Mouse (Mus musculus): ENCODE data around the gene Tspan14.

The Tspan14 gene

DNA sequence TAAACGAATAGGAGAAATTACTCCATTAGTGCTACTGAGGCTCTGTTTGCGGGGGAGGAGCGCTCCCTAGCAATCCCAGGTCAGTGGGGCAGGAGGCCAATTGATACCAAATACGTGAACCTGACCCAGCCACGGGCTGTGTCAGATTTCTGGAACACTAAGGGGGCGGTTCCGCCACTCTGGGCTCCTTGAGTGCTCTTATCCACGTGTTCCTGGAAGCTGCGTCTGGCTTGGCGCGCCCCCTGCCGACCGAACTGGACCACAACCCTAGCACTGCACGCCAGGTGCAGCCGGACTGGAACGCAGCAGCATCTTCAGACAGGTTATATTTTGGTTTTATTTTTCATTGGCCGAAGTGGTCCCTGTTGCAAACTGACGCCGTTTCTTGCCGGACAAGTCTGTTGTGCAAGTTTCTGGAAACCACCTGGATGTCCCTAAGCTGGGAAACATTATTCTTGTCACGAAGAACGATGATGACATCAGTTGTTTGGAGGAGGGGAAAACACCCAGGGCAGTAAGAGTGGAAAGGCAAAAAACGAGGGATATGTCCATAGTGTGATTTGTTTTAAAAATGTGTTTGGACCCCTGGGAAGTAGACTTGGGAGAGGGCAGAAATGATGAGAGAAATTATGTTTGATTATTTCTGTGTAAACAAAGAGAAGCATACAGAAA, 71.9 kb downstream of the Tspan14 start:
- H3K4me1 ChIP-seq (replicated peaks; ENCODE audit: low read depth, low read length), result peaks cover 39% of the 10 kb centered on the region
- TF ChIP-seq CTCF (conservative IDR thresholded peaks at IDR 0.05; ENCODE audit: low read length), result peak; percentile 69
- TF ChIP-seq POU5F1 (IDR thresholded peaks at IDR 0.05; ENCODE audit: borderline replicate concordance, low read length), result no peak
- TF ChIP-seq NANOG (IDR thresholded peaks at IDR 0.05; ENCODE audit: borderline replicate concordance, low read length), result no peak
- H3K27me3 ChIP-seq (ENCODE audit: insufficient read depth, low read length), result no peaks in the 10 kb centered on the region
- H3K4me3 ChIP-seq (replicated peaks; ENCODE audit: low read length), result peak overlapping the region; percentile 35
- H3K9me3 ChIP-seq (ENCODE audit: low read length), result peaks cover 11% of the 10 kb centered on the region
- no peaks in the 10 kb centered on the region for H3K36me3 ChIP-seq (ENCODE audit: insufficient read depth, low read length)

- Histone ChIP-seq H3K4me3 (replicated peaks; ENCODE audit: low read length) (peak overlapping the region; percentile 35), H3K27me3 (ENCODE audit: insufficient read depth, low read length) (no peaks in the 10 kb centered on the region), H3K4me1 (replicated peaks; ENCODE audit: low read depth, low read length) (peaks cover 41% of the 10 kb centered on the region), H3K36me3 (ENCODE audit: insufficient read depth, low read length) (no peaks in the 10 kb centered on the region), H3K9me3 (ENCODE audit: low read length) (peaks cover 11% of the 10 kb centered on the region)
- TF ChIP-seq NANOG (IDR thresholded peaks at IDR 0.05; ENCODE audit: borderline replicate concordance, low read length), result no peak
Observed at GRCm38 (mm10) chr14:40893884-40894283, 72.7 kb downstream of the Tspan14 start.

GRCm38 (mm10) chr14:40893196-40893595, 73.4 kb downstream of the Tspan14 start, which contains the start of gene Sh2d4b:
Gene Sh2d4b (minus strand): TSS chr14:40893266.
- H3K27me3 ChIP-seq (ENCODE audit: insufficient read depth, low read length), result no peaks in the 10 kb centered on the region
- peaks cover 41% of the 10 kb centered on the region for H3K4me1 ChIP-seq (replicated peaks; ENCODE audit: low read depth, low read length)
- no peaks in the 10 kb centered on the region for H3K36me3 ChIP-seq (ENCODE audit: insufficient read depth, low read length)
- H3K4me3 ChIP-seq (replicated peaks; ENCODE audit: low read length), result peak within 1 kb of the TSS; percentile 35
- no peak for TF ChIP-seq NANOG (IDR thresholded peaks at IDR 0.05; ENCODE audit: borderline replicate concordance, low read length)
- TF ChIP-seq POU5F1 (IDR thresholded peaks at IDR 0.05; ENCODE audit: borderline replicate concordance, low read length), result no peak
- TF ChIP-seq CTCF (conservative IDR thresholded peaks at IDR 0.05; ENCODE audit: low read length), result no peak
- peaks cover 11% of the 10 kb centered on the region for H3K9me3 ChIP-seq (ENCODE audit: low read length)

GRCm38 (mm10) chr14:40892326-40892825, 74.2 kb downstream of the Tspan14 start:
- no peak overlapping the region for H3K4me3 ChIP-seq (replicated peaks; ENCODE audit: low read length)
- H3K4me1 ChIP-seq (replicated peaks; ENCODE audit: low read depth, low read length), result peaks cover 41% of the 10 kb centered on the region
- no peaks in the 10 kb centered on the region for H3K36me3 ChIP-seq (ENCODE audit: insufficient read depth, low read length)
- no peak for TF ChIP-seq POU5F1 (IDR thresholded peaks at IDR 0.05; ENCODE audit: borderline replicate concordance, low read length)
- TF ChIP-seq NANOG (IDR thresholded peaks at IDR 0.05; ENCODE audit: borderline replicate concordance, low read length), result peak; percentile 82; the same call in 1 of the 2 replicates
- TF ChIP-seq CTCF (conservative IDR thresholded peaks at IDR 0.05; ENCODE audit: low read length), result no peak
- peaks cover 11% of the 10 kb centered on the region for H3K9me3 ChIP-seq (ENCODE audit: low read length)
- no peaks in the 10 kb centered on the region for H3K27me3 ChIP-seq (ENCODE audit: insufficient read depth, low read length)

DNA sequence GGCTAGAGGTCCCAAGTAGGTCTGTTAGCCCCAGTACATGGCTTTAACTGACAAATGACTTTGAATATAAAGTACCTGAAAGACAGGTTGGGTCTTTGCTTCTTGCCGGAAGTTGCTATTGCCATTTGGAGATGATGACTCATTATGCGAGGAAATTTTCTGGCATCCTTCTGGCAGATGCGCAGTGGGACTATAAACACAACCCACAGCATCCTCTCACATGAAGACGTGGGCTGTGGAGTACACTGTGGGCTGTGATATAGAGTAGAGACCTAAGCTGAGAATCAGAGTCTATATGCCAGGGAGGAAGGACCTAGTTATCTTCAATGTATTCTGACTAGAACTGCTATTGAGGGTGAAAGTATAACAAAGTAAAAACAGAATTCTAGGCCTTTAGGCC, 75.1 kb downstream of the Tspan14 start:
- no peaks in the 10 kb centered on the region for H3K36me3 ChIP-seq (ENCODE audit: insufficient read depth, low read length)
- no peak for TF ChIP-seq NANOG (IDR thresholded peaks at IDR 0.05; ENCODE audit: borderline replicate concordance, low read length)
- no peak for TF ChIP-seq CTCF (conservative IDR thresholded peaks at IDR 0.05; ENCODE audit: low read length)
- no peak for TF ChIP-seq POU5F1 (IDR thresholded peaks at IDR 0.05; ENCODE audit: borderline replicate concordance, low read length)
- H3K4me1 ChIP-seq (replicated peaks; ENCODE audit: low read depth, low read length), result peaks cover 41% of the 10 kb centered on the region
- H3K4me3 ChIP-seq (replicated peaks; ENCODE audit: low read length), result no peak overlapping the region
- H3K27me3 ChIP-seq (ENCODE audit: insufficient read depth, low read length), result no peaks in the 10 kb centered on the region
- peaks cover 11% of the 10 kb centered on the region for H3K9me3 ChIP-seq (ENCODE audit: low read length)

GRCm38 (mm10) chr14:40889704-40890103, 76.9 kb downstream of the Tspan14 start:
- no peak for TF ChIP-seq NANOG (IDR thresholded peaks at IDR 0.05; ENCODE audit: borderline replicate concordance, low read length)

GRCm38 (mm10) chr14:40889181-40889580, 77.4 kb downstream of the Tspan14 start:
- Histone ChIP-seq H3K4me3 (replicated peaks; ENCODE audit: low read length) (no peak overlapping the region), H3K27me3 (ENCODE audit: insufficient read depth, low read length) (no peaks in the 10 kb centered on the region), H3K4me1 (replicated peaks; ENCODE audit: low read depth, low read length) (peaks cover 36% of the 10 kb centered on the region), H3K36me3 (ENCODE audit: insufficient read depth, low read length) (no peaks in the 10 kb centered on the region), H3K9me3 (ENCODE audit: low read length) (peaks cover 11% of the 10 kb centered on the region)
- TF ChIP-seq CTCF (conservative IDR thresholded peaks at IDR 0.05; ENCODE audit: low read length) (no peak), POU5F1 (IDR thresholded peaks at IDR 0.05; ENCODE audit: borderline replicate concordance, low read length) (no peak), NANOG (IDR thresholded peaks at IDR 0.05; ENCODE audit: borderline replicate concordance, low read length) (no peak)

More at GRCm38 (mm10) chr14:40889704-40890103, 76.9 kb downstream of the Tspan14 start:
- Histone ChIP-seq H3K36me3 (ENCODE audit: insufficient read depth, low read length) (no peaks in the 10 kb centered on the region), H3K27me3 (ENCODE audit: insufficient read depth, low read length) (no peaks in the 10 kb centered on the region), H3K9me3 (ENCODE audit: low read length) (peaks cover 11% of the 10 kb centered on the region), H3K4me3 (replicated peaks; ENCODE audit: low read length) (no peak overlapping the region), H3K4me1 (replicated peaks; ENCODE audit: low read depth, low read length) (peaks cover 40% of the 10 kb centered on the region)

DNA sequence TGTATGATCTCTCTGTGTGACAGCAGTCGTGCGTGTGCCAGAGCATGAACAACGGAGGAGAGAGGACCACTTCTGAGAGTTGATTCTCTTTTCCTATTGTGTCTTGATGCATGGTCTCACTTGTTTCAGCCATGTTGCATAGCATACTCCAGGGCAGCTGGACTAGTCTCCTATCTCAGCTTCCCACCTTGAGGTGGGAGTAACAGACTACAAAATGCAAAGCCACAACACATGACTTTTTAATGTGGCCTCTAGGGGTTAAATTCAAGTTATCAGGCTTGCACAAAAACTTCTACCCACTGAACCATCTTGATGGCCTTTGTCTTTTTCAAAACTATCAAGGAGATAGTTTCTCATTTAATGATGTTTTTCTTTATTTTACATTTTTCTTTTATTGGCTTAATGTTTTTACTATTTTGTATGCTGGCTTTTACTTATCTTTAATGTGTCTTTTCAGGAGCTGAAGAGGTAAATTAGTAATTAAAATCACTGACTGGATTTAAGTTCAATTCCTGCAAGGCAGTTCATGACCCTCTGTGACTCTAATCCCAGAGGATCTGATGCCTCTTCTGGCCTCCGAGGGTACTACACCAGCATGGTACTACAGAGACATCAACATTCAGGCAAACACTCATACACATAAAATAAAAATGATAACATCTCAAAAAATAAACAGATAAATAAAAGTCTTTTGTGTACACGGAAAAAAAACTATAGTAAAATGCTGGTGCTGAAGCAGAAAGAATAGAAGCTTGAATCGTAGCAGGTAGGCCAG, 80.0 kb downstream of the Tspan14 start:
- Histone ChIP-seq H3K36me3 (ENCODE audit: insufficient read depth, low read length) (no peaks in the 10 kb centered on the region), H3K4me3 (replicated peaks; ENCODE audit: low read length) (no peak overlapping the region), H3K9me3 (ENCODE audit: low read length) (peaks cover 5% of the 10 kb centered on the region), H3K27me3 (ENCODE audit: insufficient read depth, low read length) (no peaks in the 10 kb centered on the region), H3K4me1 (replicated peaks; ENCODE audit: low read depth, low read length) (peaks cover 21% of the 10 kb centered on the region)
- TF ChIP-seq CTCF (conservative IDR thresholded peaks at IDR 0.05; ENCODE audit: low read length), result peak; percentile 92
- no peak for TF ChIP-seq POU5F1 (IDR thresholded peaks at IDR 0.05; ENCODE audit: borderline replicate concordance, low read length)
